Mouse (Mus musculus): ENCODE results near the gene Defb46. TPM values are rescaled to one million over a fixed set of nuclear protein-coding genes. Genes with fewer than 3 reads are reported as not detected.

Defb46 gene
- total RNA-seq (2018; cell fraction: chromatin; rRNA removed), result not detected
- total RNA-seq (2018; cell fraction: cytosol; rRNA removed), result not detected
- not detected for total RNA-seq (2018; cell fraction: nucleus; rRNA removed)
- not detected in 3 replicates for polyA plus RNA-seq (2018)

GRCm38 (mm10) chr8:19239616-19240015, at the start of gene Defb46:
Gene Defb46 (plus strand): TSS chr8:19239916.
- no peaks in the 10 kb centered on the region for H3K36me3 ChIP-seq (ENCODE audit: inconsistent target)
- H3K79me2 ChIP-seq (ENCODE audit: inconsistent target), result no peaks in the 10 kb centered on the region
- no peak within 1 kb of the TSS for H3K4me3 ChIP-seq (ENCODE audit: inconsistent target)
- WGBS (ENCODE audit: missing documents), result 87% methylated on average over 2 of the region's 2 CpGs
- no peak within 1 kb of the TSS for H3K27ac ChIP-seq

GRCm38 (mm10) chr8:19225161-19225560, 14.6 kb upstream of the Defb46 start, which contains the start of gene Defb6:
Gene Defb6 (plus strand): TSS chr8:19225478.
- Histone ChIP-seq H3K4me3 (ENCODE audit: inconsistent target) (no peak within 1 kb of the TSS), H3K79me2 (ENCODE audit: inconsistent target) (no peaks in the 10 kb centered on the region), H3K36me3 (ENCODE audit: inconsistent target) (no peaks in the 10 kb centered on the region), H3K27ac (no peak within 1 kb of the TSS)
- WGBS (ENCODE audit: missing documents), result 56% methylated on average over 1 of the region's 1 CpGs

GRCm38 (mm10) chr8:19238101-19238500, 1.6 kb upstream of the Defb46 start:
- H3K27ac ChIP-seq, result no peak overlapping the region
- no peaks in the 10 kb centered on the region for H3K79me2 ChIP-seq (ENCODE audit: inconsistent target)
- no peak overlapping the region for H3K4me3 ChIP-seq (ENCODE audit: inconsistent target)
- H3K36me3 ChIP-seq (ENCODE audit: inconsistent target), result no peaks in the 10 kb centered on the region
- WGBS (ENCODE audit: missing documents), result 80% methylated on average over 1 of the region's 1 CpGs

DNA sequence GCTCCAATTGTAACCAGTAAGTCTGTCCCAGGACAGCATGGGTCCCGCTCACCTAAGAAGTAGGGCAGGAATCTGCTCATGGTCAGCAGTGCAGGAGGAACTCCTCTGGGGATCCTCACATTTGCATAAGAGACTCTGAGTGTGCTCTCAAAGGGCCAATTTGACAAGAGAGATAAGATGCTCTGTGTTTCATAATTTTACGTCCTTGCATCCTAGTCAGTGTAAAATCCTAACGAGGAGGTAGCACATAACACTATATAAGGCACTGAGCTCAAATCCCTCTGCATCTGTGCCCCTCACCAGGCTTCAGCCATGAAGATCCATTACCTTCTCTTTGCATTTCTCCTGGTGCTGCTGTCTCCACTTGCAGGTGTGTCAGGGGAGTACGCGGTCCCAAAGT, 7.6 kb downstream of the Defb46 start, which contains the start of gene Defb5:
Gene Defb5 (plus strand): TSS at position 301 of the 400 bp plus-strand sequence.
- Histone ChIP-seq H3K36me3 (ENCODE audit: inconsistent target) (no peaks in the 10 kb centered on the region), H3K4me3 (ENCODE audit: inconsistent target) (no peak within 1 kb of the TSS), H3K27ac (no peak within 1 kb of the TSS), H3K79me2 (ENCODE audit: inconsistent target) (no peaks in the 10 kb centered on the region)
- 85% methylated on average over 5 of the region's 5 CpGs for WGBS (ENCODE audit: missing documents)

- H3K36me3 ChIP-seq (ENCODE audit: inconsistent target), result no peaks in the 10 kb centered on the region
- no peak overlapping the region for H3K27ac ChIP-seq
- H3K79me2 ChIP-seq (ENCODE audit: inconsistent target), result no peaks in the 10 kb centered on the region
- H3K4me3 ChIP-seq (ENCODE audit: inconsistent target), result no peak overlapping the region
These were observed 18.4 kb downstream of the Defb46 start for GRCm38 (mm10) chr8:19258136-19258535.

DNA sequence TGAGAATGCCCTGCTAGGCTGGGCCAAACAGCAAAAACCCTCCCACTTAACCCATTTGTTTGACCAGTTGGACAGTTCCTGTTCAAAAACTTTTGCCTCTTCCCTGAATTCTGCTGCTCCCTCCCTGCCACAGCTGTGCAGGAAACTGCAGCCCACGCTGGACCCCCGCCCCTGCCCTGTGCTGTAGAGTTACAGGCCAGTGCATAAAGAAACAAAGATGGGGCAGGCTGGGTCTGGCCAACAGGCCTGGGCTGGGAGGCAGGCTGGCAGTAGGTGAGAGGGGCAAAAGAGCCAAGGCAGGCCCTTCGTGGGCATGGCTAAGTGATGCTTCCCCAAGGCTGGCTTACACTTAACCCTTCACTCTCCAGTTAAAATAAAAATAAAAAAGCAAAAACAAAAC, 20.0 kb downstream of the Defb46 start:
- 44% methylated on average over 3 of the region's 3 CpGs for WGBS (ENCODE audit: missing documents)
- Histone ChIP-seq H3K36me3 (ENCODE audit: inconsistent target) (no peaks in the 10 kb centered on the region), H3K79me2 (ENCODE audit: inconsistent target) (no peaks in the 10 kb centered on the region), H3K4me3 (ENCODE audit: inconsistent target) (no peak overlapping the region), H3K27ac (no peak overlapping the region)

Other genes with a start within 250 kb of the Defb46 start
- not detected in 3 replicates for gene Defb37, start 248.9 kb upstream of the Defb46 start, polyA plus RNA-seq (2018)
- not detected in 3 replicates for gene Defb38, start 213.3 kb upstream of the Defb46 start, polyA plus RNA-seq (2018)
- not detected in 3 replicates for gene Defb39, start 175.1 kb upstream of the Defb46 start, polyA plus RNA-seq (2018)
- gene Defb12, start 125.1 kb upstream of the Defb46 start, polyA plus RNA-seq (2018), result not detected in 3 replicates
- gene Defb34, start 116.2 kb upstream of the Defb46 start, polyA plus RNA-seq (2018), result not detected in 3 replicates
- not detected in 3 replicates for gene Gm45826, start 99.1 kb upstream of the Defb46 start, polyA plus RNA-seq (2018)
- not detected in 3 replicates for gene Defb14, start 45.6 kb upstream of the Defb46 start, polyA plus RNA-seq (2018)
- gene Defb4, start 41.2 kb upstream of the Defb46 start, polyA plus RNA-seq (2018), result not detected in 3 replicates
- gene Defb6, start 14.4 kb upstream of the Defb46 start, polyA plus RNA-seq (2018), result not detected in 3 replicates
- gene Defb5, start 7.7 kb downstream of the Defb46 start, polyA plus RNA-seq (2018), result not detected in 3 replicates
- gene Defb3, start 53.4 kb downstream of the Defb46 start, polyA plus RNA-seq (2018), result not detected in 3 replicates
- gene Defb8, start 207.7 kb downstream of the Defb46 start, polyA plus RNA-seq (2018), result not detected in 3 replicates

All from macrophage (primary cell).